Mouse (Mus musculus): Measurements from ENCODE around the gene Rrp7a.

Gene Rrp7a

DNA sequence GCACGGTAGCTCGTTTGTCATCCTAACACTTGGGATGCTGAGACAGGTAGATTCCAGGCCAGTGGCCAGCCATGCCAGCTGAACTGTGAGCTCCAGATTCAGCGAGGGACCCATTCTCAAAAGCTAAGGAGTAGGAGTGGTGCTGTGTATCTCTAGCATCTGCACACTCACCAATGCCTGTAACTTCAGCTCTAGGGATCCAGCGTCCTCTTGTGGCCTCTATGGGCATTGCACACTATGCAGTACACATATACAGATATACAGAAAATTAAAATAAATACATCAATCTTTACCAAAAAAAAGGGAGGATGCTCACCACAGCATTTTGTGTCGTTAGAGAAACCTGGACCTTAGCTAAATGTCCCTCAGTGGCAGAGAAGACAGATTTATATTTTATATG, 50.8 kb downstream of the Rrp7a start:
- in situ Hi-C loops (cut with MboI, MseI) = loop anchor here (10.0 kb wide), 1 partner anchor 267 kb away; no protein-coding TSS in a partner anchor

- in situ Hi-C loops (cut with MboI, MseI) = loop anchor here (10.0 kb wide), 1 partner anchor 266 kb away; no protein-coding TSS in a partner anchor
These were observed 51.7 kb downstream of the Rrp7a start for GRCm38 (mm10) chr15:83070942-83071341.

- in situ Hi-C loops (cut with MboI, MseI) = no loop called here
These were observed 54.3 kb downstream of the Rrp7a start for GRCm38 (mm10) chr15:83068270-83068669.

- in situ Hi-C loops (cut with MboI, MseI) = no loop called here
These were observed 57.1 kb downstream of the Rrp7a start for GRCm38 (mm10) chr15:83065543-83065942.
